Mouse (Mus musculus) thymus, postnatal 10 days (tissue): ENCODE results near the gene Usp43.
A peak's percentile ranks its signal among the peaks of the same experiment; 100 is the strongest.

Experiments used
- DNase-seq, 2 experiments: peaks; one replicate each; pipeline ENCODE4 v3.0.0; 2021; ENCODE audit warnings: low spot score in 2 of 2

Usp43 gene

DNA sequence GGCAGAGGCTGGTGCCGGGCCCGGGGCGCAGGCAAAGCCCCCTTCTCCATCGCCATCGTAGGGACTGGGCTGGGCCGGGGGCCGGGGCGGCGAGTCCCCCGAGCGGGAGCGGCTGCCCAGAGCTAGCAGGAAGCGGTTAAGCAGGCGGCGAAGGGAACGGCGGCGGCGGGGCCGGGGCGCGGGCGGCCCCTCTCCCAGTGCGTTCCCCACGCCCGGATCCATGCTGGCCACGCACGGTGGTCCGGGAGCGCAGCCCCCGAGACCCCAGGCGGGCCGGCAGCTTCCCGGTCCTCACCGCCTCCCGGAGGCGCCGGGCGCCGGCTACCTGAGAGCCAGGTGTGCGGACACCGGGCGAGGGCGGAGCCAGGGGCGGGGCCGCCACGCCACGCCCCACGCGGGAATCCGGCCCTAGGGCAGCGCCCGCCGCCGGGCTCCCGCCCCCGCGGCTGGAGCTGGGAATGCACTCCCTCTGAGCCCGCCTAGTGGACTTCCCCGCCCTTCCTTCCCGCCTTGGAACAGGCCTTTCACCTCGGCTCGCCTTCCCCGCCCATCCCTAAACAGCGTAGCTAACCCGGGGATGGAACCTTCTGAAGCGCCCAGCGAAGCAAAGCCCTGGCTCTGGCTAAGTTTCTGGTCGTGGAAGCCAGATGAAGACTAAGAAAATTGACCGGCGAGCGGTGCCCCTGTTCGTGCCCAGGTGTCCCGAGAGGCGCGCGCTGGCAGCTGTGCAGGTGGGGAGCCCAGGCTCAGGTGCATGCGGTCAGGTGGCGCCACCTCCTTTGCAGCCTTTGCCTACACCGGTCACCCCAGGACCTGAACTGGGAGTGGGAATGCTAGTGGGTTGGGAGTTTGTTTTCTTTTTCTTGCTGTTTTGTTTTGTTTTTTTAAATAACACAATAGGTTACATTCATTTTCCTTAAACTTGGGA, at the start of gene Usp43:
TSS of gene Usp43 (minus strand) at position 327 of the 928 bp plus-strand sequence.
- peak in 1 of 2 experiments; percentile 17 for DNase-seq

DNA sequence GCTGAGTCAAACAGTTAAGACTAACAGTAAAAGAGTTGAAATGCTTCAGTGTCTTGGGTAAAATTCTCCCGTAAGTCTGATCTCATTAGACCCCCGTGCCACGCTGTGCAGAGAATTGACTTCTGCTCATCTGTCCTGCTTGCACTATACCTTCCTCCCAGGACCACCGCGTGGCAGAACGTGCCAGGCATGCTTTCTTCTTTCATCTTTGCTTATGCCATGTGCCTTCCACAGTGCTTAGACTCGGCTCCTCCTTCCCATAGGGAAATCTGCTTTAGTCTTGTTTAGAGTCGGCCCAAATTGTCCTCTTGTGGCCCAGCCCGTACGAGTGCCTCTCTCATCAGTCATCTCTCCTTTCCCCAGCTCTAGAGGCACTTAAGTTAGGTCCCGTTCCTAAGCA, 45.9 kb upstream of the Usp43 start:
- no peak for DNase-seq

DNA sequence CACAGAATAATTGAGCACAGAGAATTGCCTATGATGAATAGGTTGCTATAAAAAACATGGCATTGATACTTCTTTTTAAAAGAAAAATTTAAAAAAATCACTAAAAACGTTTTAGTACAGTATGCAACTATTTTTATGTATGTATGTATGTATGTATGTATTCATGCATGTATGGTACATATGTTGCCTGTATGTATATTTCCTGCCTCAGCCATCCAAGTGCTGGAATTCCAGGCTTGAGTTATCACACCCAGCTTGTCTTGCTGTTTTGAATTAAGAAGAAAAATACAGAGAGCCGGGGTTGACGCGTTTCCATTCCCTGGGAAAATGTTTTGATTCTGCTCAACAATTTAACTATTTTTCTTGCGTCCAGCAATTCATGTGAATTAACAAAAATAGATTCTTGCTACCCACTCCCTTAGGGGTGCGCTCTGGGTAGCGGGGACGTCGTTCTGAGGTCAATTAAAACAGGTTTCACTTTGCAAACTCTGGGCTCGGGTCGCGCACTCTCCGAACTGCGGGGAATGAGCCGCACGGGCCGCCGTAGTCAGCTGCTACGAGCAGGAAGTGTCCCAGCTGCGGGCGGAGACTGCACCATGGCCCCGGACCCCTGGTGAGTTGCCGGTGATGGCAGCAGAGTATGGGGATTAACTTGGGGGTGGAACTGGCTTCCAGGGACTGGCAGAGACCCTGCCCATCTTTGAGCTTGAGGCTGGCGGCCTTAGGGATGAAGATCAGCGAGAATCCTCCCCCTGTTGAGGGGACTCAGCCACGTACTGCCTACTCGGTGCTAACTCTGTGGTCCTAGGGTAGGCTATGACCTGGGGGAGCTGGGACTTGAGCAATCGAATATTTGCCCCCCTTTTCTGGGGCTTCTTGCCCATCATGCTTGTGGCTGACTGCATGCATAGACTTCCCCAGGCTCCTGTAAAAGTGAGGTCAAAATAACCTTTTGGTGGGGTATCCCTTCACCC, 44.2 kb upstream of the Usp43 start, which contains the start of gene Stx8:
TSS of gene Stx8 (plus strand) at position 289 of the 974 bp plus-strand sequence.
- DNase-seq: peak; percentile 93 to 97

DNA sequence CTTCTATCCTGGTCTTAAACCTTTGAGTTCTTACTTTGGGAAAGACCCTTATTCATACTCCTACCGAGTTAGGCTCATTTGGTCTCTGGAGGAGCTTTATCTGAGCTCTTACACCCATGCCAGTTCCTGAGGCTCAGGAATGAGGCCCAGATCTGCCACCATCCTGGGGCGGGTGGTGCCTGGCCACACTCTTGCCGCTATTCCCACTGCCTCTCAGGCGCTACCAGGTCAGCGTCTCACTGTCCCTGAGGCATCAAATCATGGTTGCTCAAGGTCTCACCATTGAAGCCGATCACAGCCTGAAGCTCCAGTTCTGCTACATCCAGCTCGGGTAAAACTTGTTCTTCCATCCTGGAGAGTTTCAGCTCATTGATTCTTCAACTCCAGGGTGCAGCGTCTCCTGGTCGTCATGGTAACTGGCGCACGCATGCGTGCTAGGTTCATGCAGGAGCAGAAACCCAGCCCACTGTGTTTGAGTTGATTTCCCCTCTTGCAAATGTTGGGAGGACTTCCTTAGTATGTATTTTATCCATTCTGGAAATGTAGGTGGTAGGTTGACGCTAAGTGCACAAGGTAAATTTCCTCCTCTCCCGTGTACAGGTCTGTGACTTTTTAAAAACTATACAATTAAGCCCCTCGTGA, 43.4 kb upstream of the Usp43 start, which contains the start of gene Cfap52:
TSS of gene Cfap52 (minus strand) at position 410 of the 642 bp plus-strand sequence.
- peak; percentile 77 to 86 for DNase-seq

DNA sequence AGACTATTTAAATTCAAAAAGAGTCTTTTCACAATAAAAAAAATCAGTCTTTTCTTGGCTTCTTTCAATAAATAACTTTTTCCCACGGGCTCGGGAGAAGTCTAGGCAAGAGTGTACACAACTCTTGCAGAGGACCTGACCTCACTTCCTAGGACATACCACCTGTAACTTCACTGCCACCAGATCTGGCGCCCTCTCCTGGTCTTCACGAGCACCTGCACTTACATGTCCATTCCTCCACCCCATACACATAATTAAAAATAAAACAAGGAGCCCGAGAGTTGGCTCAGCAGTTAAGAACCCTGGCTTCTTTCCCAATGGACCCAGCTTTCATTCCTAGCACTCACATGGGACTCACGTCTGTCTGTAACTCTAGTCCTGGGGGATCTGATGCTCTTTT, 42.2 kb upstream of the Usp43 start:
- DNase-seq: no peak

DNA sequence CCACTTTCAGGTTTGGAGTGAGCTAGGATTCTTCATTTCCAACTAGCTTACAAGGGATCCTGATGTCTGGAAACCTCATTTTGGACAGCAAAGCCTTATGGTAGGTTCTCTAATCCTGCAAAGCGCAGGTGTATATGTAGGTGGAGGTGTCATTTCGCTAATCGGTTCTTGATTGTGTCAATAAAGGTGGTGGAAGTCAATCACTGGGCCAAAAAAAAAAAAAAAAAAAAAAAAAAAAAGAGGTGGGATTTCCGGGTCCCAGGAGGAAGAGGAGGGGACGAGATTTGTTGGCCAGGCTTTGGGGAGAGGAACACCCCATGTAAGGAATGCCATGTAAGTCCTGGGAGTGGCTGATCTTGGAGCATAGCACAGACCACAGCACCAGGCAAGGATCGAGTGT, 32.5 kb upstream of the Usp43 start:
- DNase-seq: no peak

DNA sequence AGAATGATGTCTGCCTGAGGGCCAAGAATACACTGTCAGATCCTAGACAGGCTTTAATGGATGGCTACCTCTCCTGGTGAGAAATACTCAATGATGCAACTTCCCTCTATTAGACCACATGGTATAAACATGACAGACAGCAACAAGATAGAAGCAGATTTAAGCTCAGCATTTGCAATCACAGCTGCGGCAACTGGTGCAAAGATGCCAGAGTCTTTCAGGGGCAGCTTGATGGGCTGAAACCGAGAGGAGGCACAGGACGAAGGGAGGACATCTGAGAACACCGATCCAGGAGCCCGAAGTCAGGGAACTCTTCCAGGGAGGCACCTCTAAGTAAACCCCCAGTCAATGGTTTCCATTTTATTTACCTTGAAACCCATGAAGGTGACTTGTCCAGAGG, 31.7 kb upstream of the Usp43 start:
- no peak for DNase-seq

DNA sequence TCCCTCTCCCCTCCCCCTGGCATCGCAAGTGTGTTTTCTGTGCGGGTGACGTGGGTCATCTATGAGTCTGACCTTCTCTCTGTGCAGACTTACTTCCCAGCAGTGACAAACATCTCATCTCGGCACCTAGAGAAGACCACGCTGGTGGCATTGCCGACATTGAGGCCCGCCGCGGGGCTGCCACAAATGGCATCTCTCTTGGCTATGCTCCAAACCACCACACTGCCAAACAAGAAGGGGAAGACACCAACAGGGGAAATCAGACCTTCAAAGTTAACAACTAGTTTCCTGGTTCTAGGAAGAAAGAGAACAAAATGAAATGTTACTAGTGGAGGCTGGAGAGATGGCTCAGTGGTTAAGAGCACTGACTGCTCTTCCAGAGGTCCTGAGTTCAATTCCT, 27.5 kb upstream of the Usp43 start:
- DNase-seq: no peak

DNA sequence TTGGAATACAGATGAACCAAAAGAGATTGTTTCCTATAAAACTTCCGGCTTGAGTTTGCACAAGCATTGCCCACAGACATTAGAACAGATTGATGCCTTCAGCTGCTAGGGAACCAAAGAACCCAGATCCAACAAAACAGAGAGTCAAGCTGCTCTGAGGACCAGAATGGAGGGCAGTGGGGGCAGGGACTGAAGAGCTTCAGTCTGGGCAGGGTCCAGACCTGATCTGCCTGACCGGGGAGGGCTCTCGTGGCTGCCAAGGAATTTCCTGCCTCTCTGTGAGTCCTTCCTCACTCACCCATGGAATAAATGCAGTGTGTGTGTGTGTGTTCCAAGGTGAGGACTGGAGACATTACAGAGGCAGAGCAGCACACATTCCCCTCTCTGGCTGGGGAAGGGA, 26.3 kb upstream of the Usp43 start:
- DNase-seq: no peak

DNA sequence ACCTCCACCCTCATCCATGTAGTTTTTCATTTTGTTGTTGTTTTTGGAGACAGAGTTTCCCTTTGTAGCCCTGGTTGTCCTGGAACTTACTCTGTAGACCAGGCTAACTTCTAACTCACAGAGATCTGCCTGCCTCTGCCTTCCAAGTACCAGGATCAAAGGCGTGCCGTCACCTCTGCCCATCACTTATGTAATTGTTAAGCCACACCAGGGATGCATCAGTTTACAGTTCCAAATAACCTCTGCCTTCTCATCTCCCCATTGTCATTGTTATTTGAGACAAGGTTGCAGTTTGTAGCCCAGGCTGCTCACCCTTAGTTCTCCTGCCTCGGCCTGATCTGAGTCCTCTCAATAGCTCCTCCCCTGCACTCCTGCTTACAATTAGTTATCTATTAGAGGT, 10.2 kb upstream of the Usp43 start:
- no peak for DNase-seq

DNA sequence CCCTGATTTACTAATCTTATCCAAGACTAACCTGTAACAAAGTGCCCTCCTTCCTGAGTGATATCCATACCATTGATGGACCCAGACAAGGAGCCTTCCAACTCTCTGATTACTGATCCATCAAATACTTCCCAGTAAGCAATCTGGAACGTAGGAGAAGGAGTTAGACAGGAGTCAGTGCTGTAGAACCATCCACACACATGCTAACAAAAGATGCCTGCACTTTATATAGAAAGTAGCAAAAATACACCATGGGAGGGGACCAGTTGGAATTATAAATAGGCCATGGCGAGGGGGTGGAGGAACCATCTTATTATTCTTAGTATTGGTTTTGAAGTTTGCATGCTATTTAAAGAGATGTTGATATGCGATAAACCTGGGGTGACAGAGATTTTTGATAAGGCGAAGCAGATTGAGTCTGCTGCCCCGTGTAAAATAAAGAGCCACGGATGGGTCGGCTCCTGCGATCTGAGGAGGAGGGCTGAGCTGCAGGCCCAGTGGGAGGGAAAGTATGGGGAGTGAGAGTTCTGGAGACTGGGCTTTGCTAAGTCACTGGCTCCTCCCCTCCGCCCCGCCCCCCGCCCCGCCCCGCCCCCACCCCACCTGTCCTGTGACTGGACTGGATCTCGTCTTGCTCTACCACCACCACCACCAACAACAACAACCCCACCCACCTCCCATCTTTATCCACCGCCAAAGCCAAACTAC, 4.5 kb upstream of the Usp43 start:
- no peak for DNase-seq

DNA sequence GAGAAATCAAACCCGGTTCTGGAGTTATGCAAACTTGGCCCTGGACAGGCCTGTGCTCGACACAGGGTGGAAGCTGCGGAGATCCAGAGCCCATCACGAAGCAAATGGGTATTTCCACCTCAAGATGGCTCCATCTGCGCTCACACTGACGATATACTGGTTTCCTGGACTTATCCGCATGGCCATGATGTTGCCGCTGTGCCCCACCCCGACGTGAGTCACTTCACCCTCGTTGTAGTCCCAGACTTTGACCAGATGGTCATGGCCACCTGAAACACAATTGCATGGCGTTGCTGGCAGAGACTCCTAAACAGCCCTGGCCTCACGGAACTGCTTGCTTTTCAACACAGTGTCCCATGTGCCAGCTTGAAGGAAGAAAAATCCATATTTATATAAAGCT, 3.0 kb upstream of the Usp43 start:
- DNase-seq: no peak

DNA sequence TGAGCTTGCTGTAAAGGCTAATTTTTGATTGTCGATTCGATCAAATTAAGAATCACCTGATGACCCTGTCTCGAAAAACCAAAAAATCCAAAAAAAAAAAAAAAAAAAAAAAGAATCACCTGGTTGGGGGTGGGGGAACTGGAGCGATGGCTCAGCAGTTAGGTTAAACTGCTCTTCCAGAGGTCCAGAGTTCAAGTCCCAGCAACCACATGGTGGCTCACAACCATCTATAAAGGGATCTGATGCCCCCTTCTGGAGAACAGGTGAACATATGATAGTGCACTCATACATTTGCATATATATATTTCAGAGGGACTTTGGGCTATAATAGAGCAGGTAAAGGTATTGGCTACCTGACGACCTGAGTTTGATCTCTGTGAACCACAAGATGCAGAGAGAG, 1.8 kb upstream of the Usp43 start:
- DNase-seq: no peak

DNA sequence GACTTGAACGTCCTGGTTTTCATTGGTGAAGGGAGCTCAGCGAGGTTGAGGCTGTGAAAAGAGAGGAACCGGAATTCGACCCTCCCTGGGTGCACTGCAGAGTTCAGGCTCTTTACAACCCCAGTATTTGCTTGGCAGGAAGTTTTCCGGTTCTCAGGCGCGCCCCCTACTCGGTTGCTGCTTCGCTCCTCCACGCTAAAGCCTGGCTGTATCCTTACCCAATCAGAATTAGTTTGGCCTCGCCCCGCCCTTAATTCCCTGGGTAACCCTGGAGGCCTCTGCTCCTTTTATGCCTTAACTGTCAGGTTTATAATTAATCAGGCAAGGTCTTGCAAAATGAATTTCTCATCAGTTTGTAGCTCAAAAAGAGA, 787 bp upstream of the Usp43 start:
- peak; percentile 62 to 71 for DNase-seq

DNA sequence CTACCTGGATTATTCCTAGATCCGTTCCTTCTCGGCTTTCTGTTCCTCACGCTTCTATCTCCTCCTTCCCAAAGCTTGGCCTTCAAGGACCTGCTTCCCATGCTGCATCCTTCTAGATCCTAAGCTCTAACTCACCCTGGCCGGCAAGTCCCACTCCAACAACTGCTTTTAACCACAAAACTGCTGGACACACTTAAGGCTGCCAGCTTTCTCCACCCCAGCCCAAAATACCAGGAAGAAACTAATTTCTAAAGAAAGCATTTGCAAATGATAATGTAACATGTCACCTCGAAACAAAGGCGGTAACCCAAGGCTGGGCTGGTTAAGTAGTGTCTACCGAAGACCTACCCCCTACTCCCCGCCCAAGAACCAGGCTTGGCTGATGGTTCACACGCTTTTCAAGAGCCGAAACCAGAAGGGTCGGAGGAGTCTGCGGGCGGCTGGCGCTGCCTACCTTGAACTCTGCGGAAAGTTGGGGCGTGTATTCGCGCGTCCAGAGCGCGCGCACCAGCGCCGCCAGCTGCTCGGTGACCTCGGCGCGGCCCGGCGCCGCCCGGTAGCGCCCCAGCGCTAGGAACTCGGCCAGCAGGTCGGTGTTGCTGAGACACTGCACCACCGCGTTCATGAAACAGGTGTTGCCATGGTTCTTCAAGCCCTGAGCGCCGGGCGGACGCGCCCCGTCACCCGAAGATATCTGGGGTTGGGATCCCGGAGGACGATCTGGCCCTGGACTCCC, 694 bp downstream of the Usp43 start:
- DNase-seq: peak in 1 of 2 experiments; percentile 4

DNA sequence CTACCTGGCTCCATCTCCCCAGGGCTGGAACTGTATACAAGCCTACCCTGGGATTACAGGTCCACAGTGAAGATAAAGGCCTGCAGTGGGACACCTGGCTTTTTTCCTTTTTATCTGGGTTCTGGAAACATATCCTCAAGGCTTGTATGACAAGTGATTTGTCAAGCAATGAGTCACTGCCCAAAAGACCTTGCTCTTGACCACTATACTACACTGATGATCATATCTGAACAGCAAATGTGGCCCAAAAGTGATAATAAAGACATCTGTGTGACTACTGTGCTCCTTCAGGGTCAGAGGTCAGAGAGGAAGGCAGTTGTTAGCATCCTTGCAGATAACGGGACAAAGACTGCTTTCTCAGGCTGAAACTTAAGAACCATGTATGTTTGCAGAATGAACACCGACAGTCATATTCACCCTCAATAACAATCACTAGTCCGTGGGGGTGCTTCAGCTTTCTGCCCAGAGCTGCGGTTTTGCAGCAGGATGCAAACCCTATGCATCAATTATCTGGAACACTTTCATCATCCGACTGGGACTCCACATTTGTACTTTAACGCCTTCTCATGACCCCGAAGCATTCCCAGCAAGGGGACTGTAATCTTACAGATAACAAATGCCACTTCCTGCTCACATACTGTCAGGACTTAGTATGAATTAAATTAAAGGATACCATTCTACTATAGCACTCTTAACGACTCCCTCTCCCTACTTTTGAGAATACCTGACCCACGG, 1.6 kb downstream of the Usp43 start:
- DNase-seq: no peak

DNA sequence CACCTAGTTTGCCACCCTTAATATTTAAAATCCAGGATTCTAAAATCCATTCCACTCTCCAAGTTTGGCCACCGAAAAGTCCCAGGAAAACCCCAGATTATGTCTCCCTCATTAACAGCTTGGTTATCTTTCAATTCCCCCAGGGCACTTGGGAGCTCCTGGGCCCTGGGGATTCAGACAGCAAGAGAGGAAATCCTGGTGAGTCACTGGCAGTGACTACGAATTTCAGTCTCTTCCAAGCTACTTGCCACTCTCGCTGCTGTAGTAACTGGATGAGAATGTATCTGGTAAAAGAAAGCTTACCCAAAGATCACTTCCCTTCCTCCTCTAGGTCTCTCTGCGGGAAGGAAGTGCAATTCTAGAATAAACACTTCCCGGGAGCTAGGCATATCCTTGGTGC, 2.4 kb downstream of the Usp43 start:
- no peak for DNase-seq

DNA sequence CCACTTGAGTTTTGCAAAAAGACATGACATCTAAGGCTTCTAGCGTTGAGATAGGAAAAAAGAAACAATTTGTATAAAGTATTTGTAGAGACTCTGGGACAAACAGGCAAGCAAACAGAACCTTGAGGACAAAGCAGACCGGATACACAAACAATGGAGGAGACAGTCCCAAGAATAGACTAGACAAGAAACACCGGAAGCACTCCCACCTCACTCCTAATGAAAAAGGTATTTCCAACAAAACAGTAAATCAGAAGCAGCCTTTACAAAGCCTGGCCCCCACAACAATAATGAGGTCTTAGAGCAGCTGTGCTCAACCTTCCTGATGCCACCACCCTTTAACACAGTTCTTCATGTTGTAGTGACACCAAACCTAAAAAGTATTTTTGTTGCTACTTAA, 4.8 kb downstream of the Usp43 start:
- DNase-seq: no peak

DNA sequence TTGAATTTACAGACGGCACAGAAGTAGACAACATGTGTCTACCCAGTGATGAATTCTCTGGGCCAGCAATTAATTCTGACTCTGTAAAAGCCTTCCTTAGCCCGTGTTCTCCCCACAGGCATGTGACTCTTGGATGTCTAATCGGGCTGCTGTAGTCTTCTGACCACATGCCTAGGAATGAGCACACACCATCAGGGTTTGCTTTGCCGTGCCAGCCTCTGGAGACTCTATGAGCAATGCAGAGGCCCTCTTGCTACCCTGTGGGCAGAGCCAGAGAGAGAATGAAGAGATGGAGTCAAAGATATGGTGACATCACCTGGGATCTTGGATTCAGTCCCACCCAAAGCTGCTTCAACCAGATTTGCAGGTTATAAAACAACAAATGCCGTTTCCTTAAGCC, 10.9 kb downstream of the Usp43 start:
- no peak for DNase-seq

DNA sequence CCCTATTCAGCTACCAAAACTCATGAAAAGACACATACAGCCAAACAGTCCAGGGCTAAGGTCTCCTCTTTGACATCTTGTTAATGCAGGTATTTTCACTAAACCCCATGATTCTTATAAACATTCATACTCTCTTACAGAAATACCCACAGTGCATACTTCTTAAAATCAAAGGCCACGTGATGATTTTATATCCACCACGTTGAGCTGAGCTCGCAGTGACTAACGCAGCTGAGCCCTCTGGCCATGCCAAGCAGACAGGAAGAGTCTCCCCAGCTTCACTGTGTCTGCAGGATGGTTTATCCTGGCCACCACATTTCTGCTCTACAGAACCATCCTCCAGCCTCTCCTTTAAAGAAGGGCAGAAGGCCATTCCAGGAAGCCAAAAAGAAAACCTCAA, 18.2 kb downstream of the Usp43 start:
- no peak for DNase-seq
